Mouse (Mus musculus) 416B (cell line): ENCODE results near the gene Etnk1.
"Not testable (repeated sequence)": the region's sequence is repeated elsewhere in the genome, so short reads cannot be mapped to it uniquely, and the experiment has no call there.

Source experiments
- DNase-seq: peaks from one replicate; pipeline ENCODE4 v3.0.0; 2011; ENCODE audit warnings: low read depth

The Etnk1 gene

DNA sequence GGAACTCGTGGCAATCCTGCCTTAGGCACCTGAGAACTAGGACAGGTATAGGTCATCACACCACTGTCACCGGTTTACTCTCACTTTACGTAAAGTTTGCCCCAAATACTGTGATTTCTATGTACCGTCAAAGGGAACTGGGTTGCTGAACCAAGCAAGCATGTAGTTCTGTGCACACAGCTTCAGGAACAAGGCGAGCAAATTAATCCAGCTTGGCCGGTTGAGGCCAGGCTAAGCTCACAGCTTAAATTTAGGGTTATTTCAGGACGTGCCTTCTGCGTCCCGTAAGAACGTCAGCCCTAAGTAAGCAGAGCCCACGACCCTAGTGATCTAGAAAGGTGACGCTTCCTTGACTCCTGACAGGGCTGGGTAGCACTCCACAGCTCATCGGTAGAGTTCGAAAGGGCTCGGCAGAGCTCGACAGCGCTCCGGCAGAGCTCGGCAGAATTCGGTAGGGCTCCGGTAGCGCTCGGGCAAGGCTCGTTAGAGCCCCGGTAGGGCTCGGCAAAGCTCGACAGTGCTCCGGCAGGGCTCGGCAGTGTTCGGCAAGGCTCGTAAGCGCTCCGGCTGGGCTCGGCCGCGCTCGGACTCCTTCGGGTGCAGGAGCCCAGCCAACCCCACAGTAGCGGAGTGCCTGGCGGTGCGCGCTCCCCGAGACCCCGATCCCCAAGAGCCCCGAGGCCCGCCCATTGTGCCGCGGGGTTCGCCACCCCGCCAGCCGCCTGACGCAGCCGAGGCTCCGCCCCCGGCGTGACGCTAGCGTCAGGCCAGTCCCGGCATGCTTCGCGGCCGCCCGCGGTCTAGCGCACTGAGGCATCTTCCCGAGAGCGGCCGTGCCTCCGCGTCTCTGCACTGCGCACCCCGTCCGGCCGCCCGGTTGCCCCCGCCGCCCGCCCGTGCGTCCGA, at the start of gene Etnk1:
Etnk1 (plus strand) TSS at position 770 of the 906 bp plus-strand sequence.
- DNase-seq, result peak; percentile 98

DNA sequence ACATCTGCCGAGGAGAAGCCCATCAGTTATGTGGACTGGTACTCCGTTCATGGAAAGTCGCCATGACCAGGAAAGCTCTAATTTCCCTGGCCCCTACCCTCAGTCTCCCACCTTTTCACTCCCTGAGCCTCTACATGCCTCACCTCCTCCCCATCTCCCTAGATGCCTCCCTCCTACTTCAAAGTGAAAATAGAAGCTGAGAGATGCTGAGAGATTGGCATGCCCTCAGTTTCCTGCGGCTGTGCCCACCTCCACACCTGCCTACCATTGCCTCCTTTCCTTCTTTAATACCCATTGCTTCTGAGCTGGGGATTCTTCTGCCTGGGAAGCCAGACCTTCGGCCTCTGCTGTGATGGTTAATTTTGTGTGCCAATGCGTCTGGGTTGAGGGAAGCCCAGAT, 47.7 kb upstream of the Etnk1 start:
- no peak for DNase-seq

DNA sequence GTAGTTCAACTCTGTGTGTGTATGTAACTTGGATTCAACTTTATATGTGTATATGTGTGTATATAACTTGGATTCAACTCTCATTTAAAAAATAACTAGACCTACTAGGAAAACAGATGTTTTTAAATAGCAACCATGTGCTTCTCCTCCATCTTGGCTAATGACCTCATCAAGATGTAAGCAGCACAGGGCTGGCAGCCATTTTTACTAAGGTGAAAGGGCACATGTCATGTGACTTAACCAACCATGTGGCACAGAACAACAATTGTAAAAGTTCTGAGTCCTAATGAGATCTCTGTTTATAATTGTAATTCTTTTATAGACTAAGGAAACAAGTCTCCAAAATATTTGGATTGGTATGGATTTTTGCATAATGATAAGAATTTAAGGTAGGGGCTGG, 41.3 kb upstream of the Etnk1 start:
- no peak for DNase-seq

DNA sequence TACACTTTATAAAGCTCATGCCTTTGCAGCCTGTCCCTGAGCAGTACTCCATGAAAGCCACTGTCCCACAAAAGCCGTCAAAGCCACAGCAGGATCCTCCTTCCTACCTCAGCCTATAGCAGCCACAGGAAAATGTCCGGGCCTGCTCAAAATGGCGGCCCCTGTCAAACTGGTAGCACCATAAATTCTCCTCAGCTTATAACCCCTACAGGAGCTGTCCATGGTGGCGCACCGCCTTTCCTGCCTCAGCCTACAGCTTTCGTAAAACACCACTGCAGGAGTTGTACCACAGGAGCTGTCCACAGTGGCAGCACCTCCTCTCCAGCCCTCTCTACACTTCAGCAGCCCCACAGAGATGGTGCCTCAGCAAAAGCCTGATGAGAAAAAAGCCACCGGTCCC, 37.6 kb upstream of the Etnk1 start:
- DNase-seq, result peak; percentile 65

DNA sequence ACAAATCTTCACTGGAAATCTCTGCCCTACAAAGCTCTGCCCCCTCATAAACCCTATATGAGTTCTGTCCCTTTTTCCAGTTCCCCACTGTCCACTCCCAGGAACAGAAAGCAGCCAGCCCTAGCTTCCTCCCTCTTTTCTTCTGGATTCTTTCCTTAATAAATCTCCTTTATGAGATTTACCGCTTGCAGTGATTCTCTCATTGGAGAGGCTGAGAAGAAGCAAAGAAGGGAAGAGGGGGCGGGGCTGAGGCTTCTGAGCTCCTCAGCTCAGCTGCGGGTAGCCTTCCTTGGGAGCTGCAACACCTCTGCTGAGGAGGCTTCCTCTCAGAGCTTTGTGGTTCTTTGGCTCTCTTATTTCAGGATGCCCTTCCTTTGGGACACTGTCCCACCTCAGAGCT, 37.1 kb upstream of the Etnk1 start:
- DNase-seq, result no peak

DNA sequence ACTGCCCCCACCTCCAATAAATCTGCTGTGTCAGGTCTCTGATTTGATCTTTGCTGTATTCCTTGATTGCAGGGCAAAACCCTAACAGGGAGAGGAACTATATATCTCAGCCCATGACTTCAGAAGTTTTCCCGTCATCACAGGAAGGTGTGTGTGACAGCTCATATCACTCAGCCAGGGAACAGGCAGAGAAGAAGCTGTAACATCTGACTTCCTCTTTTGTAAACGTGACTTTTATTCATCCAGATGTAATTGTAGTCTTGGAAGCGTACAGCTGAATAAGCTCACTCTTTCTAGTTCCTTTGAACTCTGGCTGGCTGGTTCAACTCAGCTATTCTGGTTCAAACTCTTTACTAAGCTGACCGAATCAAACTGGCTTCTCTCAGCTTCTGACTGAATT, 36.6 kb upstream of the Etnk1 start:
- peak; percentile 69 for DNase-seq

DNA sequence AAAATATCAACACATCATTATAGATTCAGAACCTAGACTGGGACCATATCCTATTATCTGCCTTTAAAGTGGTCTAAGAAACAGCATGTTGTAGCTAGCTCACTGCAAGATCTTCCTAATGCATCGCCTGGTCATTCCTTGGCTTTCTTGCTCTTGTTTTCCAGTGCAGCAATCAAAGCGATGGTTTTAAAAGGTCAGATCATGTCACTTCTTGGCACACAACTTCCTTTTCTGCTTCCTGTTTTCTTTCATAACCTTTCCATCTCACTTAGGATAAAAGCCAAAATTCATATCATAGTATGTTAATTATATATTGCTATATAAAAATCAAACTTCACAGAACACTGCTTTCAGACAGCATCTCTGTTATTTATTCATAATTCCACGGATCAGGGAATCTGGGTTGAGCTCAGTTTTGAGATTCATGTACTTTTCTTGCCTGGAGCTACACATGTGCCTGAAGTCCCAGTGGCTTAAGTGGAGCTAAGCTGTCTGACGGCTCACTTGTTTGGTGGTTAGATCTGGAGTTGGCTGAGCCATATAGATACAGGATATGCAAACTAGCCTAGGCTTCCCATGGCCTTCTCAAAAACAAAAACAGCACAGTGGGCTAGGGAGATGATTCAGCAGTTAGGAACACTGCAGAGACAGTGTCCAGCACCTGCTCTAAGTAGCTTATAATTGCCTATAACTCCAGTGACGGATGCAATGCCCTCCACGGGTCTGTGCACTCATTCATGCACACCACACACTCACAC, 34.9 kb upstream of the Etnk1 start:
- peak; percentile 76 for DNase-seq

DNA sequence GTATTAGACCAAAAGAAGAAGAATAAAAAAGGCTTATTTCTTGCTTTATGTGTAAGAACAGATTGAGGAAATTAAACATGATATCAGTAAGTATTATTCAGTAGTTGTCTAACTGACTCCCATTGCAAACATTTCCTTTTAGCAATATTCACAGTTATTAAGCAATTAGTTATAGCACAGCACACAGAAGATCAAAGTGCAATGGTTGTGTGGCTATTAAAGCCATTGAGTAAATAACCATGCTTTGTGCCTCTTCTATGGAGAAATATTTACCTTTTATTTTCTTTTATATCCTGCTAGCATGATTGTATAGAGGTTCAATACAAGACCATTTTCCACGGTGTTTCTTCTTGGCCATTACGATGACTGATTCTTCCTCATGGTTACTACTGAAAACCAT, 33.9 kb upstream of the Etnk1 start:
- DNase-seq, result no peak

DNA sequence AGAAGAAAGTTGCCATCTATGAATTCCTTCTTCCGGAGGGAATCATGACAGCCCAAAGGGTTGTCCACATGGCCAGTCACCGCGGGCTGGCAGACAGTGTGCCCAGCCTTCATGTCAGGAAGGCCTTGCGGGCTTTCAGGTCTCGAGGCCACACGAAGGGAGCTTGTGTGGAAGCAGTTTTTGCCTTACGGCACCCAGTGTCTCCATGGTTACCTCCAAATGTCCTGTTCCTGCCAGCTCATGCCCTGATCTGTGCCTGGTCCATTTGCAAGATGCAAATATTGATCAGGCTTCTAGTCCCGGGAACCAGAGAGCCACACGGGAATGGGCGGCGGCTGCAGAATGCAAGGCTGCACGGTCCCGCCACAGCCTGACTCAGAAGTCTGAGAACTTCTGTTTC, 31.9 kb upstream of the Etnk1 start:
- DNase-seq, result no peak

DNA sequence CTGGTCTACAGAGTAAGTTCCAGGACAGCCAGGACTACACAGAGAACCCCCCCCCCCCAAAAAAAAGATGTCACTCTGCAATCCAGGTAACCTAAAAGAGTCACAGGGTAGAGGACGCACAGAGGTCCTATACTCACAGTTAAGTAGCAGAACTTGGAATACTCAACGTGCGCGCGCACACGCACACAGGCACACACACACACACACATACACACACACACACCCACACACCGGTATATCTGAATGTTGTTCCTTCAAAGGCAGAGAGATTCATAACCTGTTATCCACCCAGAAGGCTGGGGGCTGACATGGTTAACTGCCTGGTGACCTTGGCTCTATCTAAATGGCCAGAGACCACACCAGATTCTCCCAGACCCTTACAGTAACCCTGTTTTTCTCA, 30.3 kb upstream of the Etnk1 start:
- no peak for DNase-seq

DNA sequence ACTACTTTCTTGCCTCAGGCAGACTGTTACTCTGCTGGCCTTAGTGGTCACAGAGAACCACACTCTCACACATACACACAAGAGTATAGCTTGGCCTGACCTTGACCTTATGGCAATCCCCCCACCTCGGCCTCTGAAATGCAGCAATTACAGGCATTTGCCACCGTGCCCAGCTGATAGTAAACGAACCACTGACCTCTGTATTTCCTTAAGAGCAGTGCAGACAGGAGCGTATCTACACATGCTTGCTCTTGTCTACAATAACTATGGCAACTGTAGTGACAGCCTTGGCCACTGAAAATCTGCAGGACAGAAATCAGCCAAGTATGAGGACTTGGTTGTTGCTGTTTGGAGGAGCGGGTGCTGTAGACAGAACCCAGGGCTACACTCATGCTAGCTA, 29.7 kb upstream of the Etnk1 start:
- DNase-seq, result peak; percentile 41

DNA sequence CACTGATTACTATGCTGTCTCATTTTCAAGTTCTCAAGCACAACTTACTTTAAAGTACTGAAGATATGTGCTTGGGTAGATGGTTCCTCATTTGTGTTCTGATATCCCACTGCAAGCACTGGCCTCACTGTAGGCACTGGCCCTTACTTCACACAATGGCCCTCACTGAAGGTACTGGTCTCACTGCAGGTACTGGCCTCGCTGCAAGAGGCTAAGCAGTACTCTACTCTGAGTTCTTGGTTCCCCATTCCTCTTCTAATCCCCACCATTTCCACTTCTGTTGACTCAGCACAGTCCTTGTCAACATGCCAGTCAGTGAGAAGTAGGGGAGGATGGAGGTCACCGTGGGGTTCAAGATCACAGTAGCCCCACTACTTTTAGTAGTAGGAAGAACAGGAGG, 27.6 kb upstream of the Etnk1 start:
- no peak for DNase-seq

DNA sequence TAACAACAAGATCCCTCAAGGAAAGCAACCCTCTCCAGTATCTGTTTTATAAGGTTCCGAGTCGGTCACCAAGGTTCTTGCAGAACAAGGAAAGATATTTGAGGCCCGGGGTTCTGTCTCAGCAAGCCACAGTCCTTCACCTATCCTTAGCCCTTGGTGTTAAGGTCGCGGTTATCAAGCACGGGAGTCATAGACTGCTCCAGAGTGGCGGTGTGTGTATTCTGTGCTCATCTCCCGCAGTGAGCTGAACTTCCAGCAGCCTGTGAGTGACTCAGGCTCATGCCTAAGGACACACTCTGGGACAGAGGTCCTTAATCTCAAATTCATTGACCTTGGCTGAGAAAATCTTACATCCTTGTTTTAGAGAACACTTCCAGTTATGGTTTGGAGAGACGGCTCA, 26.1 kb upstream of the Etnk1 start:
- DNase-seq, result no peak

DNA sequence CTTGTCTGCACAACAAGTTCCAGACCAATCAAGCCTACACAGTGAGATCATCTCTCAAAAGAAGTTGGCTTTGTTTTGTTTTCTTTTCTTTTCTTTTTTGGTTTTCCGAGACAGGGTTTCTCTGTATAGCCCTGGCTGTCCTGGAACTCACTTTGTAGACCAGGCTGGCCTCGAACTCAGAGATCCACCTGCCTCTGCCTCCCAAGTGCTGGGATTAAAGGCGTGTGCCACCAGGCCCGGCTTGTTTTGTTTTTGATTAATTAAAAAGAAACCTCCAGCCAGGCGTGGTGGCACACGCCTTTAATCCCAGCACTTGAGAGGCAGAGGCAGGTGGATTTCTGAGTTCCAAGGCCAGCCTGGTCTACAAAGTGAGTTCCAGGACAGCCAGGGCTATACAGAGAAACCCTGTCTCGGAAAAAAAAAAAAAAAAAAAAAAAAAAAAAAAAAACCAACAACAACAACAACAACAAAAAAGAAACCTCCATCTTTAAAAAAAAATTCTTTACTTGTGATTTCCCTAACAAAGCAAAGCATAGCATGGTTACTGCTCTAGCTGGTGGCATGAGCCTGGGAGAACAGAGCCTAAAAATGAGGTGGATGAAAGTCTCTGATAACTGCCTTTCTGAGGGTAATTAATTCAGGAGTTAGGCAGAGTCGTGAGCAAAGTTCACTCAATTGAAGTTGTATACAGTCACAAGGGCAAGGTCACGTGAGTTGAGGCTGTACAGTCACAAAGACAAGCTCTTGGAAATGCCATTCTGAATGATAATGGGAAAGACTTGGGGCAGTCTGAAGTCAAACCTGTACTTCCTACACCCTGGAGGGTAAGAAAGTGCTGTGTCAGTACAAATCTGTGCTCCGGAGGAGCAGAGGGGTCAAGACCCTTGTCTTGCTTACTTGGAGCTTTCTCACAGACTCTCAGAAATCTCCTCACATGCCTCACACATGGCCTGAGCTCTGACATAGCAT, 25.1 kb upstream of the Etnk1 start:
- DNase-seq, result not testable (repeated sequence)

DNA sequence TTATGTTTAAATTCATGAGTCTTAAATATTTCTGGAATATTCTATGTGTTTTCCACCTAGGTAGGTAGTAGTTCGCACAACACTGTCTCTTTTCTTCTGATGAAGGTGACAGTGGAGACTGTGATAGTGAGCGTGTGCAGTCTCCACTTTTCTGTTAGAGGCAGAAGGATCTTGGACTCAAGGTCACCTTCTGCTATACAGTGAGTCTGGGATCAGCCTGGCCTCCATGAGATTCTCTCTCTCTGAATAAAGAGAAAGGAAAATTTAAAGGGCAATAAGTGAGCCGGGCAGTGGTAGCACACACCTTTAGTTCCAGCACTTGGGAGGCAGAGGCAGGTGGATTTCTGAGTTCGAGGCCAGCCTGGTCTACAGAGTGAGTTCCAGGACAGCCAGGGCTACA, 24.2 kb upstream of the Etnk1 start:
- no peak for DNase-seq

DNA sequence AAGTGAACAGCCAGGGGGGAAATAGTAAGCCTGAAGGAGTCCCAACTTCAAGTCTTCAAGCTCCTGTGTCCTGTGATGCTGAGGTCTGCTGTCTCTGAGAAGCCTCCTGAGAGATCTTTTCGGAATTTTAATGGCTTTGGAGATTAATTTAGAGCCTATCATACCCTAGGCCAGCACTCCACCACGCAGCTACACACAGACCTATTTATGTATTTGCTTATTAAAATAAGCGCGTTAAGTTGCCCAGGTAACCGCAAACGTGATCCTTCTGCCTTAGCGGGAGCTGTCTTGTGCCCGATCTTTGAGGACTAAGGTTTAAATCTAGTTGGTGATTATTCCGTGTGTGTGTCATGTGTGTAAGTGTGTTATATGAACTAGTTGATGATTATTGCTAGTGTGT, 23.7 kb upstream of the Etnk1 start:
- DNase-seq, result no peak

DNA sequence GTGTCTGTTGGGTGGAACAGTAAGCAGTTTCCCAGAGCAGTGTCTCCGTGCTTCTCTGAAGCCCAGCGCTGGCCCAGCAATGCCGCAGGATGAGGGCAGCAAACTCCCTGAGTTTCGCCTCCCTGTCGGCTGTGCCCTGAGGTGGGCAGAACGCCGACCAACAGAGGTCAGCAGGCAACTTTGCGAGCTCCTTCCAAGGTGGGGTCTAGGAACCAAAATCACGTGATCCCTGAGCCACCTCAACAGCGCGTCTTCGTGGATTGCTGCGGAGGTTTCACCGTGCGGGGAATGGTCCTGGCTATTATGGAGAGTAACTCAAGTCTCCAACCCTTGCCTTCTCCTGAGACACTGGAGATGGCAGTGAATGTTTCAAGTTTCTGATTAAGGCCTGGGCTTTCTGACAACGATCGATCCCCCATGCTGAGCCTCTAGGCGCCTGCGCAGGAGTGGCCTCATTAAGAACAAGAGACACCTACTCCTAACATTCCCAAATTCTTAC, 23.2 kb upstream of the Etnk1 start:
- no peak for DNase-seq

DNA sequence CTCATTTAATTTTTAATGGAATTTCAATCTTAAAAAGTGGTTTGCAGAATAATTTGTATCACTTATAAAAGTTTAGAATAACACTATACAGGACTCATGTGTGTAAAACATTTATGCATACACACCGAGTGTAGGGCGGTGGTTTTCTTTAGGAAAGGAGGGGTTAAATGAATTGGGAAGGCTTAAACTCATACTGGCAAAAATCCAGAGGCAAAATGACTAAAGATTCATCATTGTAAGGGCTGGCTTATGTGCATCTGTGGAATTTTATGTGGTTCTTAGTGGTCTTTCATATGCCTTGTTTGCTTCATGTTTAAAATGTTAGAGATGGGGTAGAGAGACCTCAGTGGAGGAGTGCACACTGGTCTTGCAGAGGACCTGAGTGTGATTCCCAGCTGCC, 22.5 kb upstream of the Etnk1 start:
- no peak for DNase-seq

DNA sequence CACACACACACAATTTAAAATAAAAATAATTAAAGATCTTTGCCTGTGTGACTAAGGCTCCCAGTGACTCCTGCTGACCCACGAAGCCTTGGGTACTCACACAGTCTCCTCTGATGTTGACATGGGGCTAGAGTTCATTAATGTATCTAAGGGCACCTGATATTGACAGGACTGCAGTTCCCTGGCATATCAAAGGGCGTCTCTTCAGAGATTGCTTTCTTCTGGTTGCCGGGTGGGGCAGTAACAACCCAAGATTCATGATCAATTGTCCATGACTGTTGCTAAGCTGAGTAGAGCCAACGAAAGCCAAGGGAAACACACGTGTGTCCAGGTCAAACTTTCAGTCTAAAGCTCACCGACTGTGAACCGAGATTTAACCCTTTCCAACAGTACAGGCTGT, 22.0 kb upstream of the Etnk1 start:
- DNase-seq, result no peak

DNA sequence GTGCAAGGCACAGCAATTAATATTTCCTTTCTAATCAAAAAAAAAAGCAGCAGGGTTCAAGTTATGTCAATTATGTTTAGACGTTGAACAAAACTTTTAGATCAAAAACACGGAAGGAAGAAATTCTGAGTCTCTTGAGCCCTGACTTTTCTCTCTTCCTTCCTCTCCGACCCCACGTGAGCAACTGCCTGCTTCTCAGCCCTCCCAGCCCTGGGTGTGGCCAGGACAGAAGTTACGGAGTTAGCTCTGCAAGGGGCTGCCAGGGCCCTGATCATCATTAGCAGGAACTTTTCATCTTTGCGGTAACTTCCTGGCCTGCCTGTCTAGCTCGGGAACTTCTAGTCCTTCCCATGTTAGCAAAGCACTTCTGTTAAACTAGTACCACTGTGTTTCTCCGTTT, 20.3 kb upstream of the Etnk1 start:
- peak; percentile 84 for DNase-seq

DNA sequence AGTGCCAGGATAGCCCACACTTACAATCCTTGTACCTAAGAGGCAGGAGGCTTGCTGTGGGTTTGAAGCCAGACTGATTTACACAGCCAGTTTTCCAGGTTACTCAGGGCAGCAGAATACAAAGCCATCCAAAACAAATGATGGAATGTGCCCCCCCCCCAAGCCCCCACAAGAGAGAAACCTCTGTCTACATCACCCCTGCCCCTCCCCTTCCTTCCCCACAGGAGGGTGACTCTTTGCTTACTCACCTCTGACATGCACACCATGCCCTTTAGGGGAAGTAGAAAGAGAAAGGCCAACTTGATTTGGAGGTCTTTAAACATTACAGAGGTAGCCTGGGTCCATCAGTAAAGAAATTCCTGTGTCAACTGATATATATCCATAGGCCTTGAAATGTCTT, 18.2 kb upstream of the Etnk1 start:
- DNase-seq, result peak; percentile 89

DNA sequence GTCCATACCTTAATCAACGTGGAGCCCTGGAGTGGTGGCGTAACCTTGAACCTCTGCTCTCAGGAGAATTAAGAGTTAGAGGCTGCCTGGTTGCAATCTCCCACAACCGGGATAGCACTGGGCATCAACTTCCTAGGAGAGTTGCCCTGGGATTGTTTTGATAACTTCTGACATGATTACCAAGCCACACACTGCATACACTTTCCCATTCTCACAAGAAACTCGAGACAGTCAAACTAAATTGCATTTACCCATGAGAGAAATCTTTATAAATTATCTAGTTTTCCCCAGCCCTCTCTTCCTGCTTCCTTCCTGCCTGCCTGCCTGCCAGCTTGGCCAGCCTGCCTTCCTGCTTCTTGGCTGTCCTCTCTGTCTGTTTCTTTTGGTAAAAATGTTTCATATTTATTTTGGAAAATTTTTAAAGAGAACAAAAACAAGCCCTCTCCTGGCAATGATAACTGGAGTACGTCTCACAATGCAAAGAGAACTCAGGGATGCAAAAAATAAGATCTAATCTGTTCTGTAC, 17.2 kb upstream of the Etnk1 start:
- no peak for DNase-seq
